Mouse (Mus musculus): ENCODE data around the gene Mfsd4b2. TPM values are rescaled to one million over a fixed set of nuclear protein-coding genes. Genes with fewer than 3 reads are reported as not detected.
"Not testable (repeated sequence)": the region's sequence is repeated elsewhere in the genome, so short reads cannot be mapped to it uniquely, and the experiment has no call there.

Gene Mfsd4b2
- polyA plus RNA-seq, 1 experiment from 2014 or later, result not detected

DNA sequence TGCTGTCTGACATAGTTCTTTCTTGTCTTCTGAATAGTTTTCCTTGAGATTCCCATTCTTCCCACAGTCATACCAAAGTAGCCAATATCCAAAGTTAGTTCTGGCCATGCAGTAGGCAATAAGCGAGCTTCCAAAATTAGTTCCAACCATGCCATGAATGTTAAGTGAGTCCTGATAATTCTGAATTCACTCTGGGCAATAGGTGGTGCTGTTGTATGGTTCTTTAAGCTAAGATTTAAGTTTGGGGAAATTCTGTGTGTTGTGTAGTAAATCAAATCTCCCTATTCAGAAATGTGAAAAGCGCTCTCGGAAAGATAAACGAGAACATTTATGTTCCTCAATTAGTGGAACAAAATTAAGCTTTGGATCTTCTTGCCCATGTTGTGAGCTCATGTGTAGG is 31.5 kb upstream of the Mfsd4b2 start:
- 73% methylated on average over 4 of the region's 4 CpGs for WGBS

DNA sequence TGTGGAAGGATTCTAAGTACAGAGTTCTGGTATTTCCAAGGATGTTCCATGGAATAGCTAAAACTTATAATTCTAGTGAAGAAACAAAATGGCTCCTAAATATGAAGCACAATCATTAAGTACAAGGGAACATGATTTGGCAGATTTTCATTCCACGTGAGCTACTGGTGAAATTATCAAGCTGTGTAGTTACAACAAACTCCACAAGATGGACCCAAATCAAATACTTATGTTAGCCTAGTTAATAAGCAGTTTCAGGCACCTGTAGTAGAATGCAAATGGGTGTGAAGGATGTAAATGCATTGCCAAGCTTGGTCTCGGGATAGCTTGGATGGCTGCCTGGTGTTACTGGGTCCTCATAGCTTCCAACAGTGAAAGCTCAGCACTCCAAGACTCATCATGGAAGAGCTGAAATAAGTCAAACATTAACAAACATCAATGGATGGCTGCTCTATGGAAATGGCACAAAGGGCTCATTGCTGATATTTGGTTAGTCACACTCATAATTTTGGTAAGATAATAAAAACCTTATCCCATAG is 29.7 kb upstream of the Mfsd4b2 start:
- Histone ChIP-seq H3K9me3 (ENCODE audit: low read depth, low read length) (no peaks in the 10 kb centered on the region), H3K27me3 (ENCODE audit: insufficient read depth, low read length) (no peaks in the 10 kb centered on the region), H3K4me1 (ENCODE audit: insufficient read depth) (no peaks in the 10 kb centered on the region), H3K4me2 (no peak overlapping the region), H3K9ac (no peak overlapping the region), H3K36me3 (ENCODE audit: insufficient read depth) (no peaks in the 10 kb centered on the region), H3K4me3 (ENCODE audit: low read depth, low read length) (no peak overlapping the region), H3K27ac (ENCODE audit: low read depth) (no peak overlapping the region)
- WGBS, result 60% methylated on average over 2 of the region's 2 CpGs
- TF ChIP-seq CTCF (IDR thresholded peaks at IDR 0.05; ENCODE audit: low read depth), result no peak
- DNase-seq (peak; percentile 15), ATAC-seq (ENCODE audit: insufficient read depth) (no peak)

More for the DNA sequence above, 31.5 kb upstream of the Mfsd4b2 start:
- TF ChIP-seq CTCF (IDR thresholded peaks at IDR 0.05; ENCODE audit: low read depth), result peak; percentile 54
- Histone ChIP-seq H3K9ac (no peak overlapping the region), H3K27me3 (ENCODE audit: insufficient read depth, low read length) (no peaks in the 10 kb centered on the region), H3K4me2 (no peak overlapping the region), H3K9me3 (ENCODE audit: low read depth, low read length) (no peaks in the 10 kb centered on the region), H3K4me1 (ENCODE audit: insufficient read depth) (no peaks in the 10 kb centered on the region), H3K27ac (ENCODE audit: low read depth) (no peak overlapping the region), H3K4me3 (ENCODE audit: low read depth, low read length) (no peak overlapping the region), H3K36me3 (ENCODE audit: insufficient read depth) (no peaks in the 10 kb centered on the region)
- ATAC-seq (ENCODE audit: insufficient read depth) (no peak), DNase-seq (peak; percentile 70)

DNA sequence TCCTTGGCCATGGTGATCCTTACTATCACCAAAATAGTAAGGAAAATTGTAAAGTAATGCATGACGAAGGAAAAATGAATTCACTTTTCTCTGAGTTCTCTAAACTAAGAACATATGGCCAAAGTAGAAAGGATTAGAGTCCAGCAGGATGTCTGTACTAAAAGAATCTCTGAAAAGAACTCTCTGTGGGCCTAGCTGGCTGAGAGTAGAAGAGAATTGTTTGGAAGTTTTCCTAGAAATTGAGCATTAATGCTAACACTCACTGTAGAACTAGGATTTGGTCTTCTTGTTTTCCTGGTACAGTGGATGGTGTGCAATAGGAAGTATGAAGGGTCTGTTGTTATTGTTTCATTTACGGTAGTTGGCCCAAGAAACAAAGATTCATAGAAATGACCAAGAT is 28.4 kb upstream of the Mfsd4b2 start:
- Histone ChIP-seq H3K4me2 (no peak overlapping the region), H3K4me3 (ENCODE audit: low read depth, low read length) (no peak overlapping the region), H3K27ac (ENCODE audit: low read depth) (no peak overlapping the region), H3K27me3 (ENCODE audit: insufficient read depth, low read length) (no peaks in the 10 kb centered on the region), H3K36me3 (ENCODE audit: insufficient read depth) (no peaks in the 10 kb centered on the region), H3K9ac (no peak overlapping the region), H3K4me1 (ENCODE audit: insufficient read depth) (no peaks in the 10 kb centered on the region), H3K9me3 (ENCODE audit: low read depth, low read length) (no peaks in the 10 kb centered on the region)
- DNase-seq (no peak), ATAC-seq (ENCODE audit: insufficient read depth) (no peak)
- no peak for TF ChIP-seq CTCF (IDR thresholded peaks at IDR 0.05; ENCODE audit: low read depth)
- 74% methylated on average over 2 of the region's 2 CpGs for WGBS

DNA sequence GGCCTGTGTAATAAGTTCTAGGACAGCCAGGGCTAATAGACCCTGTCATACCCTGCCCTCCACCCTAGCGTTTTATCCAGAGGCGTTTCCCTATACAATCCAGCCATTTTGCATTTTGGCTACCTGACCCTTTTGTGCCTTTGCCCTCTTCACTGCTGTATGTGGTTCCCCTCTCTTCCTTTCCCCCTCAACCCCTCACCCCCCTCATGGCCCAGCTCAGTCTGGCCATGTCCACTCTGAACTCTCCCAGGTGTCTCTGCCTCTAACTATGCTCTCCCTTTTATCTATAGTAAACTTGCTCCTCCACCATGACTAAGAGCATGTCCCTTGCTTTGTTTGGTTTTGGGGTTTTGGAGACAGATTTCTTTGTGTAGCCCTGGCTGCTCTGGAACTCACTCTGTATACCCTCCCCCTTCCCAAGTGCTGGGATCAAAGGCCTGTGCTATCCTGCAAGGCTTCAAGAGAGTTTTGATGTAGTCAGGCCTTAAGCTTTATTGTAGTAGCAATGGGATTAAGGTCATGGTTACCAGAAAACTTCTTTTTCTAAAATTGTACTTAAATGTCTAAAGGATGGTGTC is 22.7 kb upstream of the Mfsd4b2 start:
- Histone ChIP-seq H3K27me3 (ENCODE audit: insufficient read depth, low read length) (no peaks in the 10 kb centered on the region), H3K36me3 (ENCODE audit: insufficient read depth) (no peaks in the 10 kb centered on the region), H3K9me3 (ENCODE audit: low read depth, low read length) (no peaks in the 10 kb centered on the region), H3K9ac (no peak overlapping the region), H3K4me2 (no peak overlapping the region), H3K4me3 (ENCODE audit: low read depth, low read length) (no peak overlapping the region), H3K4me1 (ENCODE audit: insufficient read depth) (no peaks in the 10 kb centered on the region), H3K27ac (ENCODE audit: low read depth) (no peak overlapping the region)
- DNase-seq, result no peak
- TF ChIP-seq CTCF (IDR thresholded peaks at IDR 0.05; ENCODE audit: low read depth), result no peak
- 95% methylated on average over 2 of the region's 2 CpGs for WGBS
- ATAC-seq (ENCODE audit: insufficient read depth), result no peak

DNA sequence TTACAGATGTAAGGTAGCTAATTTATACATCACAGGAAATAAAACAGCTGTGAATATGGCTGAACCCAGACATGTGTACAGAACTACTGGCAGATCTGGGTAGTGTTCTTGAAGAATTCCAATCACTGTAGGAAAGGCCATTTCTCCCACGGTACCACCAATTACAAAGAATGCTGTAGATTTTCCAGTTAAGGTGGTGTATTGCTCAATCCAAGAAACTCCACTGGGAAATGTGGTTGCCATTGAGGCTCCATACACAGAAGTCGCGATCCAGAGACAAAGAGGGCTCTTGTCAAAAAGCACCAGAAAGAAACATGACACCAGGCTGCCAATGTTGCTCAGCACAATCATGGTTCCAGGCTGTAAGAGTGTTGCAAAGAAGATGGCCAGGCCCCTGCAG is 20.5 kb upstream of the Mfsd4b2 start:
- H3K9ac ChIP-seq; H3K27me3 ChIP-seq (ENCODE audit: insufficient read depth, low read length); DNase-seq; ATAC-seq (ENCODE audit: insufficient read depth); H3K36me3 ChIP-seq (ENCODE audit: insufficient read depth); H3K4me1 ChIP-seq (ENCODE audit: insufficient read depth); H3K9me3 ChIP-seq (ENCODE audit: low read depth, low read length); H3K27ac ChIP-seq (ENCODE audit: low read depth); H3K4me2 ChIP-seq; H3K4me3 ChIP-seq (ENCODE audit: low read depth, low read length): not testable (repeated sequence)
- whole genome bisulfite sequencing, result 65% methylated on average over 3 of the region's 3 CpGs

DNA sequence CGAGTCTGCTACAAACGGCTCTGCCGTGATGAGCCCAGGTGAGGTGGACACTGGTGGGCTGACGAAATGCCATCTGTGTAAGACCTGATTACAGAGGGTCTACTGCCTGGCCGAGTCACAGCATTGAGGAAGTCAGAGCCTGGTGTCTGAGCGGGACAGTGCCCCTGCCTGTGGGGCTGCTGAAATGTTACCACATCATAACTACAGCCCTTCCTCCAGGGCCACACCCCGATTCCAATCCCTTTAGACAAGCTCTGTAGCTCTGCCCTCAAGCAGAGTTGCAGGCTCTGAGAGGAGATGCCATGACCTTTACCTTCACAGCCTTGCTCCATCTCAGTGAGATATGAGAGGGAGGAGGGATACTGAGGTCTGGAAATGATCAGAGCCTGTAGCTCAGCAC is 9.8 kb upstream of the Mfsd4b2 start:
- Histone ChIP-seq H3K36me3 (ENCODE audit: insufficient read depth) (no peaks in the 10 kb centered on the region), H3K27ac (ENCODE audit: low read depth) (no peak overlapping the region), H3K9ac (no peak overlapping the region), H3K9me3 (ENCODE audit: low read depth, low read length) (no peaks in the 10 kb centered on the region), H3K4me1 (ENCODE audit: insufficient read depth) (no peaks in the 10 kb centered on the region), H3K4me2 (no peak overlapping the region), H3K27me3 (ENCODE audit: insufficient read depth, low read length) (no peaks in the 10 kb centered on the region), H3K4me3 (ENCODE audit: low read depth, low read length) (no peak overlapping the region)
- no peak for DNase-seq
- no peak for ATAC-seq (ENCODE audit: insufficient read depth)
- WGBS, result 75% methylated on average over 7 of the region's 7 CpGs
- no peak for TF ChIP-seq CTCF (IDR thresholded peaks at IDR 0.05; ENCODE audit: low read depth)

DNA sequence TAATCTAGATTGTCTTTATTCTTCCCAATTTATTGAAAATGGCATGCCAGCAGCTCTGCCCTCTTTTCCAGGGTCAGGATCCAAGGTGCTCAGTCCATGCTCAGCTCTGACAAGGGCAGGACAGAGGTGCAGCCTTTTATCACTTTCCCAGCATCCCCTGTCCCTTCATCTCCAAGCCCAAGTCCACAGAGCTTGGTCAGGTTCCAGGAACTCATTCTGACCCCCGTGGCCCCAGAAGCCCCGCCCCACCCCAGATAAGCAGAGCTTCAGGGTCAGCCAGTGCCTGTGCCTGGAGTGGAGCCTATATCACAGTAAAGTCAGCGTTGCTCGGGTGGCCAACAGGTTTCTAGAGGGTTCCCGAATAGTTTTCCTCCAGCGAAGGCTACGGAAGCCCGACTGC is 2.2 kb downstream of the Mfsd4b2 start:
- not testable (repeated sequence) for H3K4me3 ChIP-seq (ENCODE audit: low read depth, low read length); H3K4me1 ChIP-seq (ENCODE audit: insufficient read depth); DNase-seq; H3K27me3 ChIP-seq (ENCODE audit: insufficient read depth, low read length); H3K4me2 ChIP-seq; ATAC-seq (ENCODE audit: insufficient read depth); H3K27ac ChIP-seq (ENCODE audit: low read depth); H3K9ac ChIP-seq; H3K9me3 ChIP-seq (ENCODE audit: low read depth, low read length); H3K36me3 ChIP-seq (ENCODE audit: insufficient read depth)
- WGBS, result 53% methylated on average over 8 of the region's 8 CpGs

DNA sequence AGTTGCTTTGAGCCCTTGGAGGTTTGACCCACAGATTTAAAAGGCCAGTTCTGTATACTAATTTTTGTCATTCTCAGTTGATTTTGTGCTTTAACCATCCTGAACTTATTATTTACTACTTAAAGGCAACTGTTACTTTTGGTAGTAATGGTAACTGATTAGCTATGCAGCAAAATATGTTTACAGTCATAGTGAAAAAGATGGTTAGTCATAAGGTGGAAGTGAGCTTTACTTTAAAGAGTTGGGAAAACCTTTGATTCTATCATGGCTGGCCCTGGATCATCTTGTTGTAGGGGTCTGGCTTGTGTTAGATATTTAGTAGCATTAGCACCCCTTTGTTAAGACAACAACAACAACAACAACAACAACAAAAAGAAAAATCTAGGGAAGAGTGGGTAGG is 14.1 kb downstream of the Mfsd4b2 start:
- Histone ChIP-seq H3K9ac (no peak overlapping the region), H3K27me3 (ENCODE audit: insufficient read depth, low read length) (no peaks in the 10 kb centered on the region), H3K36me3 (ENCODE audit: insufficient read depth) (no peaks in the 10 kb centered on the region), H3K4me2 (no peak overlapping the region), H3K4me1 (ENCODE audit: insufficient read depth) (no peaks in the 10 kb centered on the region), H3K27ac (ENCODE audit: low read depth) (no peak overlapping the region), H3K4me3 (ENCODE audit: low read depth, low read length) (no peak overlapping the region), H3K9me3 (ENCODE audit: low read depth, low read length) (no peaks in the 10 kb centered on the region)
- DNase-seq, result no peak
- no peak for TF ChIP-seq CTCF (IDR thresholded peaks at IDR 0.05; ENCODE audit: low read depth)
- ATAC-seq (ENCODE audit: insufficient read depth), result no peak

Measured in lung, embryonic 14.5 days (tissue).